Mouse (Mus musculus) MN1 (cell line): Measurements from ENCODE around the gene Lilr4b.
"Not testable (repeated sequence)": the region's sequence is repeated elsewhere in the genome, so short reads cannot be mapped to it uniquely, and the experiment has no call there.

Experiments used
- DNase-seq: peaks from one replicate; pipeline ENCODE4 v3.0.0-alpha.2; 2016; ENCODE audit warnings: low spot score

Gene Lilr4b

GRCm38 (mm10) chr10:51480397-51480796, at the start of gene Lilr4b, which contains the start of gene Gm49339:
TSS of gene Lilr4b (plus strand) at chr10:51480632.
TSS of gene Gm49339 (plus strand) at chr10:51480612.
- DNase-seq = not testable (repeated sequence)

GRCm38 (mm10) chr10:51432940-51433339, 47.5 kb upstream of the Lilr4b start:
- no peak for DNase-seq

GRCm38 (mm10) chr10:51435684-51436083, 44.7 kb upstream of the Lilr4b start:
- DNase-seq = no peak

- DNase-seq = no peak
Observed at GRCm38 (mm10) chr10:51451610-51452009, 28.8 kb upstream of the Lilr4b start.

GRCm38 (mm10) chr10:51453616-51454298, 26.7 kb upstream of the Lilr4b start:
- no peak for DNase-seq

GRCm38 (mm10) chr10:51454365-51454764, 26.1 kb upstream of the Lilr4b start:
- no peak for DNase-seq

GRCm38 (mm10) chr10:51455762-51456161, 24.7 kb upstream of the Lilr4b start:
- no peak for DNase-seq

- no peak for DNase-seq
Observed at GRCm38 (mm10) chr10:51456369-51456768, 24.1 kb upstream of the Lilr4b start.

- not testable (repeated sequence) for DNase-seq
Observed at GRCm38 (mm10) chr10:51463800-51464199, 16.6 kb upstream of the Lilr4b start.

GRCm38 (mm10) chr10:51490691-51491090, 10.3 kb downstream of the Lilr4b start, which contains the start of gene Lilrb4a:
TSS of gene Lilrb4a (plus strand) at chr10:51490956.
- DNase-seq = not testable (repeated sequence)

GRCm38 (mm10) chr10:51520021-51520420, 39.6 kb downstream of the Lilr4b start:
- DNase-seq = no peak

GRCm38 (mm10) chr10:51521453-51521852, 41.0 kb downstream of the Lilr4b start:
- DNase-seq = no peak

- no peak for DNase-seq
Observed at GRCm38 (mm10) chr10:51526090-51526489, 45.7 kb downstream of the Lilr4b start.

GRCm38 (mm10) chr10:51526633-51527032, 46.2 kb downstream of the Lilr4b start:
- DNase-seq = no peak

- no peak for DNase-seq
Observed at GRCm38 (mm10) chr10:51528840-51529434, 48.5 kb downstream of the Lilr4b start.

GRCm38 (mm10) chr10:51529497-51529896, 49.1 kb downstream of the Lilr4b start:
- DNase-seq = no peak

GRCm38 (mm10) chr10:51530813-51531212, 50.4 kb downstream of the Lilr4b start:
- DNase-seq = no peak
